Mouse (Mus musculus) G1E (cell line): ENCODE measurements around the gene Vps4b. TPM values are rescaled to one million over a fixed set of nuclear protein-coding genes. Genes with fewer than 3 reads are reported as not detected.

ENCODE experiments used
- ATAC-seq: 2 replicates; pipeline ENCODE4 v1.8.0; 2016; ENCODE audit warnings: mild to moderate bottlenecking; ENCODE audit not compliant: insufficient number of reproducible peaks, poor library complexity, low FRiP score, severe bottlenecking; ENCODE audit errors: extremely low read depth
- DNase-seq: peaks from one replicate; pipeline ENCODE4 v3.0.0; 2012; ENCODE audit warnings: low spot score
- H3K27me3 ChIP-seq: 2 replicates; pipeline ENCODE4 v1.6.1; 2012; ENCODE audit warnings: mild to moderate bottlenecking, low read length, inconsistent platforms; ENCODE audit not compliant: insufficient read depth
- H3K36me3 ChIP-seq: replicated peaks from 2 replicates; pipeline ENCODE3; 2012; ENCODE audit warnings: mild to moderate bottlenecking, inconsistent platforms
- H3K4me1 ChIP-seq: 2 replicates; pipeline ENCODE4 v1.6.1; 2012; ENCODE audit warnings: low read depth, low read length, inconsistent platforms, mixed read lengths; ENCODE audit not compliant: insufficient read depth
- H3K4me3 ChIP-seq: 2 replicates; pipeline ENCODE4 v1.5.1; 2012; ENCODE audit warnings: low read depth, mild to moderate bottlenecking, inconsistent platforms, low read length, moderate library complexity, mixed read lengths
- H3K9me3 ChIP-seq: replicated peaks from 2 replicates; pipeline ENCODE4 v1.6.1; 2012; ENCODE audit warnings: inconsistent platforms
- CTCF ChIP-seq: IDR thresholded peaks from 2 replicates; pipeline ENCODE4 v1.5.1; 2012; ENCODE audit warnings: low read depth, low read length, inconsistent platforms, mixed read lengths
- GATA1 ChIP-seq: IDR thresholded peaks from 2 replicates; pipeline ENCODE4 v1.6.1; 2012; ENCODE audit warnings: borderline replicate concordance, low read length, inconsistent platforms, mixed read lengths
- GATA2 ChIP-seq: IDR thresholded peaks from 2 replicates; pipeline ENCODE4 v1.6.1; 2012; ENCODE audit warnings: low read depth, low read length, inconsistent platforms, borderline replicate concordance
- POLR2AphosphoS5 ChIP-seq: IDR thresholded peaks from 2 replicates; pipeline ENCODE4 v1.6.1; 2012; ENCODE audit warnings: low read depth, low read length, inconsistent platforms; ENCODE audit not compliant: insufficient replicate concordance
- TAL1 ChIP-seq: conservative IDR thresholded peaks from 2 replicates; pipeline ENCODE4 v1.6.1; 2012; ENCODE audit warnings: low read depth, low read length, inconsistent platforms, mixed read lengths
- polyA plus RNA-seq: library from polyadenylated mRNA; stranded (reverse); fragments of >175 nt; gene quantifications from 2 replicates; pipeline ENCODE4 v1.2.3, GENCODE M21; 2012
- total RNA-seq, 2 experiments: library from RNA; stranded (forward) in 1 of 2; stranded (reverse) in 1 of 2; fragments of 200-1000 nt in 1 of 2; fragments of >200 nt in 1 of 2; fragmentation: Nextera tagmentation in 1 of 2; gene quantifications; 2 replicates each; pipeline ENCODE4 v1.2.3; 2014 to 2017

Vps4b gene
- total and polyA plus RNA-seq, 3 experiments, result 51.7 to 219 (median 174) TPM

- no peak for TF ChIP-seq GATA1
- no peak for TF ChIP-seq GATA2
- no peak for TF ChIP-seq POLR2AphosphoS5
- no peak for TF ChIP-seq CTCF
- TF ChIP-seq TAL1, result no peak
- no peak for ATAC-seq
Observed at GRCm38 (mm10) chr1:106799931-106800330, 3.4 kb upstream of the Vps4b start.

GRCm38 (mm10) chr1:106799406-106799805 is 2.9 kb upstream of the Vps4b start:
- TF ChIP-seq POLR2AphosphoS5 (no peak), CTCF (no peak), TAL1 (no peak), GATA2 (no peak), GATA1 (no peak)
- no peaks in the 10 kb centered on the region for H3K36me3 ChIP-seq
- no peak overlapping the region for H3K4me3 ChIP-seq
- 0 out of 2 replicates have a peak, but pooled peaks cover 2% of the 10 kb centered on the region for H3K9me3 ChIP-seq
- DNase-seq, result no peak
- H3K27me3 ChIP-seq, result no peaks in the 10 kb centered on the region
- no peak for ATAC-seq
- H3K4me1 ChIP-seq, result peaks cover 13% of the 10 kb centered on the region

More at GRCm38 (mm10) chr1:106799931-106800330, 3.4 kb upstream of the Vps4b start:
- DNase-seq, result no peak
- no peak overlapping the region for H3K4me3 ChIP-seq
- no peaks in the 10 kb centered on the region for H3K36me3 ChIP-seq
- peaks cover 11% of the 10 kb centered on the region for H3K4me1 ChIP-seq
- no peaks in the 10 kb centered on the region for H3K27me3 ChIP-seq
- H3K9me3 ChIP-seq, result 0 out of 2 replicates have a peak, but pooled peaks cover 2% of the 10 kb centered on the region

- DNase-seq, result peak; percentile 23
- ATAC-seq, result no peak
- no peak for TF ChIP-seq GATA1
- Histone ChIP-seq H3K9me3 (no peaks in the 10 kb centered on the region), H3K4me1 (peaks cover 30% of the 10 kb centered on the region), H3K4me3 (peak overlapping the region; percentile 91), H3K27me3 (no peaks in the 10 kb centered on the region), H3K36me3 (peaks cover 10% of the 10 kb centered on the region)
Observed at GRCm38 (mm10) chr1:106796987-106797779, 655 bp upstream of the Vps4b start.

- DNase-seq, result peak; percentile 65
- 0 out of 2 replicates have a peak, but pooled peaks have one; percentile 9 for ATAC-seq
- H3K4me1 ChIP-seq, result peaks cover 33% of the 10 kb centered on the region
- peak overlapping the region; percentile 91 for H3K4me3 ChIP-seq
- TF ChIP-seq POLR2AphosphoS5 (no peak), GATA1 (no peak), CTCF (no peak), GATA2 (no peak), TAL1 (no peak)
- no peaks in the 10 kb centered on the region for H3K9me3 ChIP-seq
- no peaks in the 10 kb centered on the region for H3K27me3 ChIP-seq
- peaks cover 20% of the 10 kb centered on the region for H3K36me3 ChIP-seq
Observed at GRCm38 (mm10) chr1:106795634-106796541, 640 bp downstream of the Vps4b start.

GRCm38 (mm10) chr1:106774896-106775295 is 21.6 kb downstream of the Vps4b start:
- no peak overlapping the region for H3K4me3 ChIP-seq
- no peaks in the 10 kb centered on the region for H3K27me3 ChIP-seq
- no peaks in the 10 kb centered on the region for H3K9me3 ChIP-seq
- no peak for DNase-seq
- TF ChIP-seq TAL1 (no peak), GATA2 (no peak), GATA1 (no peak), CTCF (no peak), POLR2AphosphoS5 (no peak)
- ATAC-seq, result no peak
- no peaks in the 10 kb centered on the region for H3K4me1 ChIP-seq
- H3K36me3 ChIP-seq, result peaks cover 90% of the 10 kb centered on the region

- Histone ChIP-seq H3K9me3 (no peaks in the 10 kb centered on the region), H3K4me3 (no peak overlapping the region), H3K36me3 (peaks cover 88% of the 10 kb centered on the region), H3K27me3 (no peaks in the 10 kb centered on the region), H3K4me1 (no peaks in the 10 kb centered on the region)
- DNase-seq (no peak), ATAC-seq (no peak)
- no peak for TF ChIP-seq CTCF
- TF ChIP-seq TAL1, result no peak
- TF ChIP-seq GATA2, result no peak
- TF ChIP-seq POLR2AphosphoS5, result no peak
- TF ChIP-seq GATA1, result no peak
Observed at GRCm38 (mm10) chr1:106774092-106774491, 22.4 kb downstream of the Vps4b start.
